Mouse (Mus musculus) brain, embryonic 14.5 days (tissue): ENCODE results near the gene Apeh. TPM values are rescaled to one million over a fixed set of nuclear protein-coding genes. Genes with fewer than 3 reads are reported as not detected.

Experiments used
- DNase-seq: peaks from one replicate; pipeline ENCODE4 v3.0.0-alpha.2; 2011; ENCODE audit warnings: low read depth
- CTCF ChIP-seq: fragments of 200-500 bp; IDR thresholded peaks from 2 replicates; pipeline ENCODE4 v1.5.1; 2012; ENCODE audit warnings: inconsistent platforms, mild to moderate bottlenecking, moderate library complexity, borderline replicate concordance; ENCODE audit not compliant: insufficient read depth, insufficient read length; ENCODE audit errors: extremely low read depth
- POLR2A ChIP-seq: fragments of 200-500 bp; IDR thresholded peaks from 2 replicates; pipeline ENCODE4 v1.6.1; 2012; ENCODE audit warnings: mild to moderate bottlenecking, inconsistent platforms, borderline replicate concordance; ENCODE audit not compliant: poor library complexity, insufficient read depth, insufficient read length, severe bottlenecking; ENCODE audit errors: extremely low read depth
- polyA plus RNA-seq: library from polyadenylated mRNA; depleted of rRNA; stranded (reverse); fragments of >200 nt; gene quantifications from 2 replicates; pipeline ENCODE4 v1.2.3, GENCODE M21; 2012

The Apeh gene
- polyA plus RNA-seq, 1 experiment, result 65.1 TPM

DNA sequence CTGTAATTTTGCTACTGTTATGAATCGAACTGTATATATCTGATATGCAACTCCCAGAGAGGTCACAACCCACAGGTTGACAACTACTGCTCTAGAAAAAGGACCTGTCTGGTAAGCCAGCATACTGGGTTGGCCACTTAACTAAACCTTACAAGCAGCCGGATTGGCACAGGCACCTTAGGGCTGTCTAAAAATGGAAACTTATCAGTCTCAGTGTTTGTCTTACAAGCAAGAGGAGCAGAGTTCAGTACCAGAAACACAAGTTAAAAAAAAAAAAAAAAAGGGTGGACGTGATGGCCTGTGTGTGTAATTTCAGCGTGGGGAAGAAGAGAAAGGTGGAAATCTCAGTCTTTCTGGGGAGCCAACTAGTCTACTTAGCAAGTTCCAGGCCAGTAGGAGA lies 22.6 kb downstream of the Apeh start:
- DNase-seq, result no peak
- no peak for TF ChIP-seq CTCF
- TF ChIP-seq POLR2A, result no peak

DNA sequence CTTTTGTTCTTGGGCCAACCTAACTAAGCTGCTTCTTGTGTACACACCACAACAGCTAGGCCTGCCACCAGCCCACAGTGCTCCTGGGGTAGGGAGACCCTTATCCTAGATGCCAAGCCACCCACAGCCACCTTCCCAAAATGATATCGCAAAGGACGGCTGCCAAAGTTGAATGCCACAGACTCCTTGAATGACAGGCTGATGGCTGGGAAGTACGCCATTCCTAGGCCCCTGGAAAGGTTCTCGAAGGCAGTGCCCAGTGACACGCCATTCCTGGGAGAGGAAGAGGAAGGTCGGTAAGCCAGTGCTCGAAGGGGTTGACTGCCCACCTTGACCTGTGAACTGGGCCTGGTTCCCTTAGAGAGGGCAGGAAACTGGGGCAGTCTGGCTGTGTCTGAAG lies 24.9 kb downstream of the Apeh start:
- TF ChIP-seq POLR2A, result no peak
- no peak for TF ChIP-seq CTCF

DNA sequence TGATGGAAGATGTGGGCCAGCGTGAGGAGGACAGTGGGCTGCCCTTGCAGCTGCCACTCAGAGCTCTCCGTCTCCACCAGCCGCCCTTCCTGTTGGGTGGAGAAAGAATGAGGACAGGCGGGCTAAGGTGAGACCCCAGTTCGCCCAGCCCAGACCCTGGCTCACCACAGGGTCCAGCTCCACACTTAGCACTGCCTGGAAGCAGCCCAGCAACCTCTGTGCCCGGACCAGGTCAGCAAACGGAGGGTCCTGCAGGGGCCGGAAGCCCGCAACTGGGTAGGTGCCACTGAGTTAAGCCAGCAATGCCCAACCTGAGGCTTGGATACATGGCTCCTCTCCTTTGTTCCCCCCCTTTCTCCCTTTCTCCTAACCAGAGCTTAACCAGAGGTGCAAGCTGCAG lies 25.4 kb downstream of the Apeh start:
- TF ChIP-seq CTCF (no peak), POLR2A (no peak)
- DNase-seq, result no peak

More for the DNA sequence above, 24.9 kb downstream of the Apeh start:
- no peak for DNase-seq

DNA sequence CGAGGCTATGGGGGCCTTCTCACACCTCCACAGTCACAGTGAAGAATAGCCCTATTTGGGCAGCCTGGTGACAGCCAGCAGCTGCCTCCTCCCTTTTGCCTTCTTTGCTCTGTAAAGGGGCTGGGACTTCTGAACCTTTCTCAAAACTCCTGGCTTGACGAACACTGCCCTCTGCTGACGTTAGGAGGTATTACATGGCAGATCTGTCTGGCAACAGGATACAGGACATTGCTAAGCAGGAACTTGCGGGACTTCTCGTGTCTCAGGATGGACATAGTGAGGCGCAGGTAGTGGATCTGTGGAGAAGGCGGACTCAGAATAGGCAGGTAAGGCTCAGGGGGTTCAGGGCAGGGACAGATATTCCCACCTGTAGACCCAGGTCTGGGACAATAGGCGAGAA lies 26.5 kb downstream of the Apeh start:
- peak; percentile 91 for DNase-seq
- TF ChIP-seq CTCF (peak; percentile 89), POLR2A (no peak)

DNA sequence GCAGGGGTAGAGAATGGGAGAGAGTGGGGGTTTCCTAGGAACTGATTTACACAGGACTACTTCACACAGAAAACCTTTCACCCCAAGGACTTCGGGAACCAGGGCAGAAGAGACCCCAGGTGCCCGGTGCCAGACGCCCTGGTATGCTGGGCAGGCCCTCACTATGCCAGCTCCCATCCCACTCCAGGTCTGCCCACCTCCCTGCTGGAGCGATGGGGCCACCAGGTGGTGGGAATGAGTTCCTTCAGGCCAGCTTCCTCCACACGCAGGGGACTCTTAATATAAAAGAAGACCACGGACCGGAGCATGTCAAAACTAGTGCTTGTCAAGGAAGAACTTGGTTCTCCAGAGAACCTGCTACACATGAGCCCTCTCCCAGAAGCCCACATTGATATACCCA lies 27.2 kb downstream of the Apeh start:
- no peak for TF ChIP-seq POLR2A
- TF ChIP-seq CTCF, result no peak
- no peak for DNase-seq

DNA sequence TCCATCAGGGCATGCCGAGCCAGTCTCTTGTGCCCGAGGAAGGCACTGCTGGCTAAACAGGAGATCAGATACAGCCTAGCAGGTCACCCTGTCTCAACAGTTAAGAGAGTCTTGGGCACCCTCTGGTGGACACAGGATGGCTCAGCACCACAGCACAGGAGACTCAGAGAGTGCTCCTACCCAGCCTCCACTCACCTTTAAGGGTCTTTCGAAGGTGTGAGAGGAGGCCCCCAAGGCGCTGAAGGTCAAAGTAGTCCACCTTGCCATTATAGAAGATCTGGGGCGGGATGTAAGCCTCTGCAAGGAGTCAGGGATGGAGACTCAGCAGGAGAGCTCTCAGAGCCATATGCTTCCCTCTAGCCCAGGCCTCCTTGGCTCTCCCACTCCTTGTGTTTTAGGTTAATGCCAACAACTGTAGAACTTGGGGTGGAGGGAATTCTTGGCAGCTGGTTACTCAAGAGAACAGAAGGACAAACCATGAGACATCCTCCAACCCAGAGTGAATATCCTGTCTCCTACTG lies 28.9 kb downstream of the Apeh start:
- TF ChIP-seq CTCF, result peak; percentile 75
- TF ChIP-seq POLR2A, result no peak

DNA sequence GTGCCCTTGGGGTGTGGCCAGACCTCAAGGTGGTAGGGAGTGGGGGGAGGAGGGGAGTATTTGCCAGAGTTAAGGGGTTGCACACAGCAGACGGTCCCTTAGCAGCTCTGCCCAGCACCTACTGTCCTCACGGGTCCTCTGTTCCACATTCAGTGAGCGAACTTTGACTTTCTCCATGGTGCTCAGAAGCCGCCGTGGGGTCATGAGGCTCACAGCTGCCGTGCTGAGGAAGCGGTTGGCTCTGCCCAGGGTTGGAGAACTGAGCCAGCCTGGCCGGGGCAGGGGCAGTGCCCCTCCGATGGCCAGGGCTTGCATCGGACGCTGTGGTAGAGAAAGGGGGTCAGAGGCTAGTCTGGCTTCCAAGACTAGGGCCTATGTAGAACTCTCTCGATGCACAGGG lies 31.0 kb downstream of the Apeh start:
- DNase-seq, result no peak
- TF ChIP-seq POLR2A (no peak), CTCF (no peak)

More for the DNA sequence above, 28.9 kb downstream of the Apeh start:
- peak; percentile 55 for DNase-seq

DNA sequence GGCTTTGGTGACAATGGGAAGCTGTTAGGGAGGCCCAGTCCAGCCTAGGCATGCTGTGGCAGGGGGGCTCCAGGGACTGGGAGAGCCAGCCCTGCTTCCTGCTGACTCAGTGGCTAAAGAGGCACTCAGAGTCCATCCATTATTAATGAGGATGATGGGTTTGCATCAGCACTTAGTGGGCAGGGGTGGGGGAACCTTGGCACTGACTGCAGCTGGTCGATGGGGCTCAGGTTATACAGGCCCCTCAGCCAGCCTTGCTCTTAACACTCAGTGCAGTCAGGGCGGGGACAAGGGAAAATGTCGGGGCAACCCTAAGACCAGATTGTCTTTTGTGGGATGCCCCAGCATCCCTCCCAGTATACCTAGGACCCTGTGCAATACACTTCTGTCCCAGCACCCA lies 32.3 kb downstream of the Apeh start:
- DNase-seq, result no peak
- TF ChIP-seq CTCF (no peak), POLR2A (no peak)

DNA sequence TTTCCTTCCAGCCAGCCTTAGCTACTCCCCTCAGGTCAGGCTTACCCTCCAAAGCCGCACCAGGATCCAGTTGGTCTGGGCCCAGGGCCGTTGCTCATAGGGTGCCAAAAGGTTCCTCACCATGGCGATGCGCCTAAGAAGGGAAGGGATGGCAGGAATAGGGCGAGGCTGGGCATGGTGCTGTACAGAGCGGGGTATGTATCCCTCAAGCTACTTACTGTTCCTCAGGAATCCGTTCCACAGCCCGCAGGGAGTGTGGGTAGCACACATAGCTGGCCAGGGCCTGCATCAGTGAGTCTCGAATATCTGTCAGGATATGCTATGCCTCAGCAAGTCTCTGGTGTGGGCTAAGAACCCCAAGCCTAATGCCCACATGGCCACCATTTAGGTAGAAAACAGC lies 36.1 kb downstream of the Apeh start:
- DNase-seq, result no peak
- TF ChIP-seq CTCF, result no peak
- TF ChIP-seq POLR2A, result no peak

DNA sequence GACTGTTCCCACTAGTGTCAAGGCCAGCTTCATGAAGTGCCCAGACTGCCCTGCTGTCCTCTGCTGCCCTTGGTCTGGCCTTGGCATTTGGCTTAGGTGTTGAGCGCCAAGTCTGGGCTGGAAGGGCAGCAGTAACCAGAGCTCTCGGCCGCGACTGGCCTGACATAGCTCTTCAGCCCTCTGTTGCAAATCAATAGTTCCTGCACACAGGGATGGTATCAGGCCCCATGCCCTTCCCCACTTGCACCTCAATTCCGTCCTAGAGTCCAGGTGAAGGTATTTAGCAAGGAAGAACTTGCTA lies 37.2 kb downstream of the Apeh start:
- TF ChIP-seq POLR2A (no peak), CTCF (no peak)
- no peak for DNase-seq

DNA sequence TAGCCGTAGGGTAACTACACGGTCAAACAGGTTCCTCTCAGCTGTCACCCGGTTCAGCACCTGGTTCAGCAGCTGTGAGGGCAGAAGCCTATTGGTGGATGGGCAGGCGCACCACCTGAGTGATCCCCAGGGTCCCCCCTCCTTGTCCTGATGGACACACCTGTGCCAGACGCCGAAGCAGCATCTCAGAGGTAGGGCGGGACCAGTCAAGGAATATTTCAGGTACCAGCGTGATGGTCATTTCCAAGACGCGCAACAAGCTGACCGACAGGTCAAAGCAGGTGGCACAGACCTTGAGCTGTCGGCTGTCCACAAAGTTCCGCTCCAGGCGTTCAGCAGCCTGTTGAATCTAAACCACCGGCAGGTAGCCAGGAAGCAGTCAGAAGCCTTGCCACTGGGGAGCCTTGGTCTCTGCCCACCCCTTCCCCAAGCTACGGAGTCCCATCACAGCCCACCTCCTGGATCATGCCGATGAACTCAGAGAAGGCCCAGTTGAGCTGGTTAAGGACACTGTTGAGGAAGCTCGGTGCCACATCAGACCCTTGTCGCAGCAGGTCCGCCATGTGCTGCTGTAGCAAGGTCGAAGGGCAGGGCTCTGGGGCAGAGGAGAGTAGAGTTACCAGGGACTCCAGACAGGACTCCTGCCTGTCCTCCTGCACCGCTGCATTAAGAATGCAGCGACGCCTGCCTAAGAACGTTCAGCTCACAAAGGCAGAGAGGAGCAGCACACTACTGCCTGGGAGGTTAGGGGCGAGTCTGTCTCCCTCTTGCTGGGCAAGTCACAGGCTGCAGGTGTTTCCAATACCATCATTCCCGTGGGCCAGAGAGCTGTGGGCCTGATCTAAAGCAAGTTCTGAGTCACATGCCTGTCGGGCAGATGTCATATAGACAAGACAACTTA lies 37.8 kb downstream of the Apeh start:
- no peak for TF ChIP-seq CTCF
- no peak for TF ChIP-seq POLR2A
- DNase-seq, result no peak

DNA sequence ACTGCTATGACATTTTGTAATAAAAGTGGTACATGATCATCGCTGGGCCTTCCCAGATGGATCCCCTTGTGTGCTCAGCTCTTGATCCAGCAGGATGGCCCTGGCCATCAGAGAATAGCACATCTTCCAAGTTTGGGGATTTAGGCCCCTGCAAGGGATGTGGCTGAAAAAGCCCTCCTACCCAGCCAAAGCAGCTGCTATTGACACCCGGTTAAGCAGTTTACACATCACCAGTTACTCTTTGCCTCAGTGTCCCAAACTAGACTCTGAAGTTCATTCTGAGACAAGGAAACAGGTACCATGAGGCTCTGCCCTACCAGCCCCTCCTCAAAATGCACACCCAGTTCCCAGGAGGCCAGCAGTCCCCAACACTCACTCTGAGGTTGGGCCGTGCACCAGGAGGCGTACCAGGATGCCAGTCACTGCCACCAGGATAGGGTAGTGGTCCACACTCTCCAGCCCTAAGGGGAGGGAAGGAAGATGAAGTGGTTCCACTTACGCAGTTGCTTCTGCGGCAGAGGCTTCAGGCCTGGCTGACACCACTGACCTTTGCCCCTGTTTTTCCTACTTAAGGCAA lies 38.7 kb downstream of the Apeh start:
- DNase-seq, result no peak
- TF ChIP-seq CTCF (no peak), POLR2A (no peak)

DNA sequence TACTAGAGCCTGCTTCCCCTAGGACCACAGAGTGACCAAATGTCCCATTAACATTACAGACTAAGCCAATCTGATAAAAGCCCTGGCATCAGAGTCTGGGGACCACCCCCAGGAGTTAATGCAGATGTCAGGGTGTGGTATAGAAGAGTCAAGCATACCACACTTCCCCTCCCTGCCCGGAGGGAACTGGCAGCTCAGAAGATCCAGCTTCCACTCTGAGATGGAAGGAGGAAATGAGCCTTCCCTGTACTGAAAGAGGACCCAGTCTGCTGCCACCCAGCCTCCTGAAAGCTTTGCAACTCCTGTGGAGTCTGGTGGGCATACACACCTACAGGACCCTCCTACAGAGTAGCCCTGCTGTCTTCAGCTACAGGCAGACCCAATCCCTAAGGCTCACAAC lies 39.3 kb downstream of the Apeh start:
- TF ChIP-seq POLR2A (no peak), CTCF (no peak)
- no peak for DNase-seq
